ENCODE assay signal across 8 mouse cellular contexts in genomic region chr6:31216206-31217059, GRCm38 (mm10).
DNase-seq lines count a peak whose midpoint lies in the region; ATAC-seq and TF ChIP-seq lines count a peak whose summit lies in the region.

No protein-coding gene starts in this region.

- H3K79me2 ChIP-seq in liver, adult 2 months (ENCODE audit: control insufficient read depth, insufficient read depth, low read length): peaks cover 39% of the 10 kb centered on the region

- H3K9me3 ChIP-seq in heart, embryonic 13.5 days: no peaks in the 10 kb centered on the region
- H3K9me3 ChIP-seq in kidney, postnatal 0 days (replicated peaks; ENCODE audit: low read length): no peaks in the 10 kb centered on the region

- H3K36me3 ChIP-seq in heart, embryonic 13.5 days: no peaks in the 10 kb centered on the region
- no peaks in the 10 kb centered on the region for H3K36me3 ChIP-seq in kidney, postnatal 0 days (ENCODE audit: insufficient read depth, low read length)
- peaks cover 16% of the 10 kb centered on the region for H3K36me3 ChIP-seq in liver, adult 2 months (ENCODE audit: control insufficient read depth, insufficient read depth, low read length)

- H3K9ac ChIP-seq in heart, embryonic 13.5 days: peak overlapping the region; percentile 85
- H3K9ac ChIP-seq in kidney, postnatal 0 days (ENCODE audit: low read depth, low read length): peak overlapping the region; percentile 59
- H3K9ac ChIP-seq in liver, adult 2 months (ENCODE audit: low read depth, low read length): peak overlapping the region; percentile 98

- TF ChIP-seq POLR2A in liver, adult 2 months (IDR thresholded peaks at IDR 0.05; ENCODE audit: extremely low read depth, insufficient read depth, low read length): peak; percentile 80

- peak overlapping the region; percentile 100 for H3K4me2 ChIP-seq in heart, embryonic 13.5 days
- H3K4me2 ChIP-seq in kidney, postnatal 0 days (ENCODE audit: low read length): peak overlapping the region; percentile 95

- ATAC-seq in heart, embryonic 13.5 days (ENCODE audit: extremely low read depth, insufficient number of reproducible peaks, low FRiP score, low TSS enrichment): 0 out of 2 replicates have a peak, but pooled peaks have one; percentile 66
- peak; percentile 67 for ATAC-seq in kidney, postnatal 0 days (replicated peaks; ENCODE audit: low FRiP score, low read depth)
- ATAC-seq in monocyte, adult 5-6 weeks (replicated peaks; ENCODE audit: insufficient number of reproducible peaks, low FRiP score, low TSS enrichment, poor library complexity, severe bottlenecking): peak; percentile 43

- H3K4me1 ChIP-seq in heart, embryonic 13.5 days: peaks cover 36% of the 10 kb centered on the region
- H3K4me1 ChIP-seq in kidney, postnatal 0 days (replicated peaks; ENCODE audit: insufficient read depth, low read length): peaks cover 18% of the 10 kb centered on the region; the same call in 1 of the 2 replicates
- peaks cover 20% of the 10 kb centered on the region for H3K4me1 ChIP-seq in liver, adult 2 months (ENCODE audit: control insufficient read depth, insufficient read depth, low read length)

- peak overlapping the region; percentile 80 for H3K4me3 ChIP-seq in heart, embryonic 13.5 days
- H3K4me3 ChIP-seq in kidney, postnatal 0 days (replicated peaks; ENCODE audit: low read depth, low read length): peak overlapping the region; percentile 61
- H3K4me3 ChIP-seq in liver, adult 2 months (ENCODE audit: insufficient read depth, low read depth, low read length): peak overlapping the region; percentile 87

- H3K27me3 ChIP-seq in heart, embryonic 13.5 days (replicated peaks): peaks cover 77% of the 10 kb centered on the region
- peaks cover 33% of the 10 kb centered on the region for H3K27me3 ChIP-seq in kidney, postnatal 0 days (ENCODE audit: insufficient read depth, low read length)
- no peaks in the 10 kb centered on the region for H3K27me3 ChIP-seq in liver, adult 2 months (ENCODE audit: control insufficient read depth, insufficient read depth, low read length)

- under 1% methylated on average over 100 of the region's 100 CpGs for WGBS in heart, embryonic 13.5 days
- WGBS in kidney, postnatal 0 days: under 1% methylated on average over 83 of the region's 100 CpGs
- under 1% methylated on average over 97 of the region's 100 CpGs for WGBS in liver, adult 2 months

- no peak overlapping the region for H3K27ac ChIP-seq in heart, embryonic 13.5 days (replicated peaks)
- H3K27ac ChIP-seq in kidney, postnatal 0 days: no peak overlapping the region
- H3K27ac ChIP-seq in liver, adult 2 months (replicated peaks; ENCODE audit: insufficient read depth, low read depth, low read length): peak overlapping the region; percentile 99

- no peak for TF ChIP-seq CTCF in kidney, postnatal 0 days (IDR thresholded peaks at IDR 0.05; ENCODE audit: low read depth)
- TF ChIP-seq CTCF in liver, adult 2 months (IDR thresholded peaks at IDR 0.05; ENCODE audit: low read depth, low read length): no peak

- DNase-seq in 3T3-L1 (ENCODE audit: low read depth, low spot score): peak; percentile 73
- DNase-seq in adrenal gland, postnatal 4 days (ENCODE audit: low spot score in 2 of 2): peak; percentile 78 to 82
- peak; percentile 76 for DNase-seq in fibroblast of lung, adult 2 months (ENCODE audit: low read depth)
- peak; percentile 69 for DNase-seq in kidney, postnatal 0 days (ENCODE audit: low spot score)
- DNase-seq in liver, adult 2 months (ENCODE audit: extremely low read depth, low read depth, low spot score): peak; percentile 85
- peak; percentile 59 to 68 for DNase-seq in spleen, postnatal 14 days (ENCODE audit: low spot score in 2 of 2)
